Mouse (Mus musculus) liver, adult 2 months (tissue): ENCODE data around the gene Gm45234. TPM values are rescaled to one million over a fixed set of nuclear protein-coding genes. Genes with fewer than 3 reads are reported as not detected.

ENCODE experiments used
- DNase-seq: peaks from one replicate; pipeline ENCODE4 v3.0.0-alpha.2; 2011; ENCODE audit warnings: low read depth, low spot score; ENCODE audit errors: extremely low read depth
- H3K27ac ChIP-seq: fragments of 200-500 bp; replicated peaks from 2 replicates; pipeline ENCODE4 v1.5.1; 2012; ENCODE audit warnings: low read depth, mild to moderate bottlenecking, control low read depth, inconsistent platforms, low read length; ENCODE audit not compliant: insufficient read depth
- H3K27me3 ChIP-seq: fragments of 200-500 bp; 2 replicates; pipeline ENCODE4 v1.6.1; 2012; ENCODE audit warnings: mild to moderate bottlenecking, moderate library complexity, low read length, inconsistent platforms; ENCODE audit not compliant: control insufficient read depth, insufficient read depth
- H3K36me3 ChIP-seq: fragments of 200-500 bp; 2 replicates; pipeline ENCODE4 v1.6.1; 2012; ENCODE audit warnings: low read length, inconsistent platforms; ENCODE audit not compliant: control insufficient read depth, insufficient read depth
- H3K4me1 ChIP-seq: fragments of 200-500 bp; 2 replicates; pipeline ENCODE4 v1.6.1; 2011; ENCODE audit warnings: low read length; ENCODE audit not compliant: control insufficient read depth, insufficient read depth
- H3K4me3 ChIP-seq: fragments of 200-500 bp; 2 replicates; pipeline ENCODE4 v1.5.1; 2011; ENCODE audit warnings: low read depth, mild to moderate bottlenecking, control low read depth, low read length, moderate library complexity; ENCODE audit not compliant: insufficient read depth
- H3K79me2 ChIP-seq: fragments of 200-500 bp; 2 replicates; pipeline ENCODE4 v1.6.1; 2012; ENCODE audit warnings: inconsistent platforms, mild to moderate bottlenecking, low read length, moderate library complexity; ENCODE audit not compliant: control insufficient read depth, insufficient read depth
- H3K9ac ChIP-seq: fragments of 200-500 bp; 2 replicates; pipeline ENCODE4 v1.6.1; 2012; ENCODE audit warnings: low read depth, mild to moderate bottlenecking, control low read depth, inconsistent platforms, low read length
- CTCF ChIP-seq: fragments of 200-500 bp; IDR thresholded peaks from 2 replicates; pipeline ENCODE4 v1.5.1; 2011; ENCODE audit warnings: low read depth, low read length, control low read depth
- POLR2A ChIP-seq: fragments of 200-500 bp; IDR thresholded peaks from 2 replicates; pipeline ENCODE4 v1.6.1; 2011; ENCODE audit warnings: low read length, control low read depth; ENCODE audit not compliant: insufficient read depth; ENCODE audit errors: extremely low read depth
- WGBS: fragments of 180-500 bp; shearing (Covaris S2); methylation state at CpG from one replicate; pipeline ENCODE4 v1.1.7; 2018; 5-methylcytosine and 5-hydroxymethylcytosine counted together
- polyA plus RNA-seq: library from polyadenylated mRNA; depleted of rRNA; stranded (reverse); fragments of >200 nt; gene quantifications from 2 replicates; pipeline ENCODE4 v1.2.3, GENCODE M21; 2012
- total RNA-seq: library from RNA; depleted of rRNA; stranded (reverse); fragments of >200 nt; gene quantifications from 2 replicates; pipeline ENCODE4 v1.2.3, GENCODE M21; 2014

Gm45234 gene
- total and polyA plus RNA-seq, 2 experiments: not detected

- TF ChIP-seq POLR2A (no peak), CTCF (no peak)
- H3K27ac ChIP-seq: peak overlapping the region; percentile 65
- 10% methylated on average over 3 of the region's 3 CpGs for WGBS
- peak overlapping the region; percentile 100 for H3K9ac ChIP-seq
- peaks cover 38% of the 10 kb centered on the region for H3K4me1 ChIP-seq
- no peaks in the 10 kb centered on the region for H3K27me3 ChIP-seq
- H3K36me3 ChIP-seq: peaks cover 2% of the 10 kb centered on the region; the same call in 1 of the 2 replicates
- H3K79me2 ChIP-seq: peaks cover 38% of the 10 kb centered on the region
- no peak for DNase-seq
- peak overlapping the region; percentile 71 for H3K4me3 ChIP-seq
Observed at GRCm38 (mm10) chr6:124755306-124755705, 515 bp downstream of the Gm45234 start.

DNA sequence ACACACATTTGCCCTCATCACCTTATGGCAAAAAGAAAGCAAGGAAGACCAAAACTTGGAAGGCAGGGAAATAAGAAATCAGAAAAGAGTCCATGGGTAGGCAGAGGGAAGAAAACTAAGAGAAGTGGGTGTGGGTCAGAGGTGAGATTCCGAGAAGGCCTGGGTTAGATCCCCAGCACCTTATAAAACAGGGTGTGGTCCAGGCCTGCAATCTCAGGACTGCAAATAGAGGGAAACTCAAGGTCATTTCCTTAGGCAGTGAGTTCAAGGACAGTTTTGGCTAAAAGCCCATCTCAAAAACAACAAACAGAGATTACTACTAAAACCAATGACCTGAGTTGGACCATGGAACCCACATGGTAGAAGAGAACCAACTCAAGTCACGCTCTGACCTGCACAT is 2.0 kb downstream of the Gm45234 start:
- Histone ChIP-seq H3K27me3 (no peaks in the 10 kb centered on the region), H3K9ac (no peak overlapping the region), H3K4me1 (peaks cover 37% of the 10 kb centered on the region), H3K27ac (no peak overlapping the region), H3K36me3 (peaks cover 2% of the 10 kb centered on the region; the same call in 1 of the 2 replicates), H3K79me2 (peaks cover 38% of the 10 kb centered on the region), H3K4me3 (no peak overlapping the region)
- TF ChIP-seq POLR2A (no peak), CTCF (no peak)
- 39% methylated on average over 2 of the region's 2 CpGs for WGBS
- peak; percentile 88 for DNase-seq

GRCm38 (mm10) chr6:124750405-124750804 is 5.4 kb downstream of the Gm45234 start:
- H3K79me2 ChIP-seq: peaks cover 25% of the 10 kb centered on the region
- WGBS: 56% methylated on average over 8 of the region's 8 CpGs
- H3K4me1 ChIP-seq: peaks cover 22% of the 10 kb centered on the region
- H3K9ac ChIP-seq: no peak overlapping the region
- no peak overlapping the region for H3K27ac ChIP-seq
- no peak overlapping the region for H3K4me3 ChIP-seq
- no peak for DNase-seq
- H3K27me3 ChIP-seq: no peaks in the 10 kb centered on the region
- TF ChIP-seq POLR2A (no peak), CTCF (no peak)
- H3K36me3 ChIP-seq: peaks cover 2% of the 10 kb centered on the region

GRCm38 (mm10) chr6:124746654-124747632 is 8.9 kb downstream of the Gm45234 start:
- Histone ChIP-seq H3K4me3 (no peak overlapping the region), H3K27ac (no peak overlapping the region), H3K36me3 (no peaks in the 10 kb centered on the region; the same call in 1 of the 2 replicates), H3K4me1 (peaks cover 5% of the 10 kb centered on the region), H3K9ac (no peak overlapping the region), H3K79me2 (peaks cover 4% of the 10 kb centered on the region; the same call in 1 of the 2 replicates), H3K27me3 (no peaks in the 10 kb centered on the region)
- WGBS: 98% methylated on average over 7 of the region's 7 CpGs
- TF ChIP-seq POLR2A (no peak), CTCF (no peak)
- DNase-seq: no peak

GRCm38 (mm10) chr6:124746296-124746605 is 9.6 kb downstream of the Gm45234 start:
- TF ChIP-seq CTCF (no peak), POLR2A (no peak)
- WGBS: 41% methylated on average over 8 of the region's 8 CpGs

More at GRCm38 (mm10) chr6:124746296-124746605, 9.6 kb downstream of the Gm45234 start:
- no peak for DNase-seq
- Histone ChIP-seq H3K27me3 (no peaks in the 10 kb centered on the region), H3K27ac (peak overlapping the region; percentile 50; the same call in 1 of the 2 replicates), H3K9ac (peak overlapping the region; percentile 85), H3K36me3 (no peaks in the 10 kb centered on the region; the same call in 1 of the 2 replicates), H3K4me3 (peak overlapping the region; percentile 65), H3K79me2 (peaks cover 2% of the 10 kb centered on the region; the same call in 1 of the 2 replicates), H3K4me1 (peaks cover 6% of the 10 kb centered on the region)
